Mouse (Mus musculus): ENCODE data around the gene Afmid.

- TF ChIP-seq CTCF (IDR thresholded peaks at IDR 0.05), result no peak
- no peak for TF ChIP-seq POLR2A (IDR thresholded peaks at IDR 0.05; ENCODE audit: insufficient read depth, low read depth, low read length)
- no peak for TF ChIP-seq EP300 (IDR thresholded peaks at IDR 0.05; ENCODE audit: insufficient read depth, low read depth, low read length)
Observed at GRCm38 (mm10) chr11:117855975-117856374, 30.3 kb downstream of the Afmid start.

Data from heart, adult 2 months (tissue).